Mouse (Mus musculus) right cerebral cortex, postnatal 36 days (tissue): ENCODE results near the gene CN725425.

Experiments used
- DNase-seq, 2 experiments: peaks; one replicate each; pipeline ENCODE4 v3.0.0; 2022; ENCODE audit warnings: low spot score in 2 of 2, mixed read lengths in 1 of 2

The CN725425 gene

GRCm38 (mm10) chr15:91206518-91206917, 7.2 kb downstream of the CN725425 start:
- no peak for DNase-seq

- DNase-seq, result no peak
These were observed 38.0 kb downstream of the CN725425 start for GRCm38 (mm10) chr15:91237294-91237693.

GRCm38 (mm10) chr15:91240683-91241335, 41.5 kb downstream of the CN725425 start:
- DNase-seq, result no peak

DNA sequence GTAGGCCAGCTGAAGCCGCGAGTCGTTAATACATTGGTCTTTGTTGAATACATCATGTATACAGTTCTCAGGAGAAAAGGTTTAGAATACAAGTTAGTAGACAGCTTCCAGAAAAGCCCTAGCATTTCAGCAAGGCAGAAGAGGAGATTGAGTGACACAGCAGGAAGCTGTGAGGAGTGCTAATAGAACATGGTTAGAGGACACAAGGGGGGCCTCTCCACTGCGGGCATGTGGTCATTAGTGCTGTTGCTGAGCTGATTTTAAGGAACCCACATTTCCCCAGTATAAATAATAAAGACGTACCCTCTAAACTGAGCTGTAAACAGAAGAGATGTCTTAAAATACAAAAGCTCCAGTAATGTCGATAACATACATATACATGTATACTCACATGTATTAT, 51.5 kb downstream of the CN725425 start:
- no peak for DNase-seq

DNA sequence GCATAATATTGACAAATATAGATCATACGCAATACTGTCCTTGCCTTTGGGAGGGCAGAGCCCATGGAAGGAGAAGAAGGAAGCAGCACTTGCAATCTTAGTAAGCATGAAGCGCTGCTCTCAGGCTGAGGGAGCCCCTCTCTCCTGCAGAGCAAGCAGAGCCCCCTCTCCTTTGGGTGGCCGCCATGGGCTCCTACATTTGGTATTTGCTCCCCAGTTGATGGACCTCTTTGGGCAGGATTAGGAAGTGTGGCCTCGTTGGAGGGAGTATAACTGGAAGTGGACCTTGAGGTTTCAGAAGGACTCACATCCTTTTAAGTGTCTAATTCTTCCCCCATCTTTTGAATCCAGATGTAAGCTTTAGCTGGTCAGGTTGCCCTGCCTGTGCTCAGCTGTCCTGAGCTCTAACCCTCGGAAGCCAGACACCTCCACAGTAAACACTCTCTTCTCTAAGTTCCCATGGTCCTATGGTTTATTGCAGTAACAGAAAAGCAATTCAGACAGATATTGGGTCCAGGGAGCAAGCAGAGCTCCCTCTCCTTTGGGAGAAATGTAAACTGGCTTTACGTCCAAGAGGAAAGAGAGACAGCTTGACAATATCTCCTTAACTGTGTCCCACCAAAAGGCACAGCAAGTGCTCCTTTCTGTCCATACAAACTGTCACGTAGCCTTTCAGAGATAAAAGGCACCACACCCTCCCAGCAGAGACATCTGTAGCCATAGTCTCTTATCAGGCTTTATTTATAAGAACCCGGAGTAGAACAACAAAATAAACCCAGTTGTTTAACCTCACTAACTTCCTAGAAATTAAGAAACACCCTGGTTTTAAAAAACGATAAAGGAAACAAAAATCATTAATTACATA, 52.5 kb downstream of the CN725425 start:
- no peak for DNase-seq

GRCm38 (mm10) chr15:91252956-91253355, 53.7 kb downstream of the CN725425 start:
- DNase-seq, result no peak

DNA sequence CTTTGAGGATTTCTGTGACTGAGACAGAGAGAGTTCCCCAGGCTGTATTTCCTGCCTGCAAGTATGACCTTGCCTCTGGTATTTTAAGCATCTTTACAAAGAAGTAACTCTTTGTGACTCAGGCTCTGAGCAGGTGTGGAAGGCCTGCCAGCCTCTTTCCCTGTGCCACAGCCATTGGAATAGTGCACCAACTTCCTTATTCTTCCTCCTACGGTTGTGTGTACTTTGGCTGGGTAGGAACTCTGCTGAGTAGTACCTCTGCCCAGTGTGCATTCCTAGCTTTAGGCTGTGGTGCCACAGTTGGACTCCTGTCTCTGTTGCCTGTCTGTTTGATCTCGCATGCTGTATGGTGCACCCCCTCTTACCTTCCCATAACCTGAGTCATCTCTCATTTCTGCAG, 56.0 kb downstream of the CN725425 start:
- no peak for DNase-seq

GRCm38 (mm10) chr15:91257140-91257539, 57.8 kb downstream of the CN725425 start:
- DNase-seq, result no peak

GRCm38 (mm10) chr15:91260578-91260977, 61.3 kb downstream of the CN725425 start:
- DNase-seq, result no peak

GRCm38 (mm10) chr15:91263926-91264325, 64.6 kb downstream of the CN725425 start:
- DNase-seq, result no peak

GRCm38 (mm10) chr15:91268532-91268931, 69.2 kb downstream of the CN725425 start:
- DNase-seq, result no peak

DNA sequence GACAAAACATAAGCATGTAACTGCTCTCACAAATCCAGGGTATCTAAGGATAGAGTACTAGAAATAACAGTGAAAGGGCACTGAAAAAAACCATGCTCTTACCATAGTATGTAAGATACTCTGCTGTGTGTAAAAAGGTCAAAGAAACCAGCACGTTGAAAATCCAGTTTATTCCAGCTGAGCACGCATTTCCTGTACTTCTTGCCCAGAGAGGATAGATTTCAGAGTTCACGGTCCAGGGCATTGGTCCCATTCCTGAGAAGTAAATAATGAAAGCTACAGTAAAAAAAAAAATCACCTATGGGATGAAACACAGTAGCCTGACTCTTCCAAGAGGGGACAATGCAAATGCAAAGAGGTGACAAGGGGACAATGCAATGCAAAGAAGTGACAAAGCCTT, 76.7 kb downstream of the CN725425 start:
- no peak for DNase-seq

DNA sequence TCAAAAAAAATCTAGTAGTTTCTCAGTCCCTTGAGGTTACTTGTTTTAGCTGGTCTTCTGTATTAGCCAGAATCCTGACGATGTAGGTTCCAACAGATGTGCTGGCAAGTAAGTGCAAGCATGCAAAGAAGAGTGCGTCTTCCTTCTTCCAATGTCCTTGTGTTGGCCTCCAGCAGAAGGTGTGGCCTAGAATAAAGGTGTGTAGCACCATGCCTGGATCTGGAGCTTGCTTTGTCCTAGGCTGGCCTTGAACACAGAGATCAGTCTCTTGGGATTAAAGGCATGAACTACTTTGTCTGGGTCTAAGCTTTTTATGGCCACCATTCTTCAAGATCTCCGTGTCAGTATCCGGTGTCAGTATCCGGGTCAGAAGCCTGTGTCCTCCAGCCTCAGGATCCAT, 80.3 kb downstream of the CN725425 start:
- DNase-seq, result no peak

DNA sequence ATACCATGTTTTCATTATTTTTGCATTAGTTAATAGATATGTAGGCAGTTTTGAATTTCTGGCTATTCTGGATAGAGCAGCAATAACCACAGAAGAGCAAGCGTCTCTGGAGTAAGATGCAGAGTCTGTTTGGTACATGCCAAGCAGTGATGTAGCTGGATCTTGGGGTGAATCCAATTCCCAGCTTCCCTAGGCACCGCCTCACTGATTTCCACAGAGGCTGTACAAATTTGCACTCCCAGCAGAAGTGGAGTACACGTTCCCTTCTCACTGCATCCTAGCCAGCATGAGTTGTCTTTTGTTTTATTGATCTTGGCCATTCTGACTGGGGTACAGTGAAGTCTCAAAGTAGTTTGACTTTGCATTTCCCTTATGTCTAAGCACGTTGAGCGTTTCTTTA, 82.2 kb downstream of the CN725425 start:
- DNase-seq, result no peak

DNA sequence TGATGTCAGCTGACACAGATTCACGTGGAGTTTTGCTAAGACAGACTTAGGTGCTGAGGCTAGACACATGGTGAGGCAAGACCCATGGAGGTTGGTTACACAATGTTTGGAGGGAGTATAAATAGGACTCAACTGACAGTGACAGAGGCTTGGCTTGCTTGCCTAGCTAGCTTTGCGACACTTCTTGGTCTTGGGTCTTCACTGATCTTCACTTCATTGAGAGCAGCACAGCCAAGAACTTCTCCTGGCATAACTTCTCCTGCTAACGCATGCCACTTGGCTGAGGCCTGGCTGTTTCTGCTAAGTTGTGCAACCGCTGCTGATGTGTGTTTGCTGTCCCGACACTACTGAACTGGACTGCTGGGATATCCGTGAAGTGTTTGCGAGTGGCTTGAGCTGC, 83.5 kb downstream of the CN725425 start:
- DNase-seq, result no peak

GRCm38 (mm10) chr15:91283418-91283817, 84.1 kb downstream of the CN725425 start:
- no peak for DNase-seq

GRCm38 (mm10) chr15:91299319-91299835, 100.1 kb downstream of the CN725425 start:
- DNase-seq, result no peak

DNA sequence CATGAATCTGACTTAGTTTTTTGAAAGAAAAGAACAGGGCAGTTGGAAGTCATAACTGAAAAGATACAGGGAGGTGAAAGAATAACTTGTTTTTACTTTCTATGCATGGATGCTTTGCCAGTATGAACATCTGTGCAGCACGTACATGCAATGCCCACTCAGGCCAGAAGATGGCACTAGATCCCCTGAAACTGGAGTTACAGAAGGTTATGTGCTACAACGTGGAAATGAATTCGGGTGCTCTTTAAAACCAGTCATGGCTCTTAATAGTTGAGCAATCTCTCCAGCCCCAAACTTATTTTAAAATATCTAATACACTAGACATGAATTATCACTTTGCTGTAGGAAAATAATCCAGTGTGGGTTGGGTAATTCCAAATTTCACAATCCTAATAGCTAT, 102.1 kb downstream of the CN725425 start:
- peak; percentile 75 to 82 for DNase-seq

DNA sequence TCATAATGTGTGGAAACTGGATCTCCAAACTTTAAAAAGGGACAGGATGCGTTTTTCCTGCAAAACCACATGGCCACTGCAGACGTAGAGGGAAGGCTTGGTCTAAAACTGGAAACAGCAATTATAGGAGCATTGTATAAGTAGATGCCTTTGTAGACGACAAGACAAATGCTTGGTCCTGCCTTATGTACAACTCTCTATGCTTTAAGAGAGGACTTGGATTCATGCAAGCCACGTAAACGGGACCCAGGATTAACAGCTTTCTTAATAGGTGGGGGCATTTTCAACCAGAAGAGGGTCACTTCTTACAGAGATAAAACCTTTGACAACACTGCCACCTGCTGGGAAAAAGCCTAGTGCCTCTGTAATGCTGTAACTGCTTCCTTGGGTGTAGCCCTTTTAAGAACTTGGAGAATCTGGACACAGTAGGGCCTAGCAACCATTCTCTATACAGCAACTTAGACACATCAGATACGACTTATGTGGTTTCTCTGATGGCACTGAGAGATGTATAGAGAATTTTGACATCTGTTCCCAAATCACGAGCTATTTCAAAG, 105.1 kb downstream of the CN725425 start:
- DNase-seq, result no peak
